In the genomic region with DNA sequence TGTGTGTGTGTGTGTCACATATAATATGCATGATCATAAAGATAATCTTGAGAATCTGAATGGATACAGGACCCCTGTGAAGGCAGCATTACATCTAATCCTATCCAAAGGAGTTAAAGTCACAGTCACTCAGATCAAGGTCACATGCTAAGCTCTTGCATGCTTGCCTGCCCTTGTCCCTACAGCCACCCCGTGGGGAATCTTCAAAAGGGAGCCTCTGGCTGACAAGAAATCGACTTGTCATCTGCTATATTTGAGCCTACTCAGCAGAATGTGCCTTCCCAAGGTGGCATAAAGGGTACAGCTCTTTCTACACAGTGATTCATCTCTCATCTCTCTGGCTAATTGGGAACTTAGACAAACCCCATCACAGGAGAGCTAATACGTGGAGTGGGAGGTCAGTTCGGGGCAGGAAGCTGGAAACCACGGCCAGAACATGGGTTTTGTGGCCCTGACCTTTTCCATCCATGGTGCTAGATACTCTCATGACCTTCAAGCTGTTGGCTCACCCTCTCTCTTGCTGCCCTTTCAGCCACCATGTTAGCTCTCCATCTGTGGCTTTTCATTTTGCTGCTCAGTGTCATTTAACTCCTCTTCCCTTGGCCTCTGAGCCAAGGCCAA, we compare ENCODE assay signal across 22 mouse cellular contexts. TPM values are rescaled to one million over a fixed set of nuclear protein-coding genes. Genes with fewer than 3 reads are reported as not detected.
DNase-seq lines count a peak whose midpoint lies in the region; ATAC-seq and TF ChIP-seq lines count a peak whose summit lies in the region.
"Had no signal": no experiment of that assay in that cellular context is flagged by ENCODE, and none has a peak within 500 bp of the region (broad histone marks: within the 10 kb centered on the region; RNA-seq: fewer than 3 reads in every experiment).

No protein-coding gene starts in this region.

- in situ Hi-C loops in CH12.LX (cut with MboI; ENCODE audit: low pct_ligation_motif_present, low pct_unique_long_range_greater_than_20kb, low sequenced_read_pairs): no loop called here

- H3K27me3 ChIP-seq in CH12.LX (replicated peaks): no peaks in the 10 kb centered on the region
- H3K27me3 ChIP-seq in heart, embryonic 15.5 days: no peaks in the 10 kb centered on the region
- no peaks in the 10 kb centered on the region for H3K27me3 ChIP-seq in forebrain, embryonic 13.5 days
- H3K27me3 ChIP-seq: embryonic facial prominence, embryonic 15.5 days; neural tube, embryonic 12.5 days; stomach, embryonic 15.5 days had no signal

- WGBS in heart, embryonic 15.5 days: 51% methylated on average over 5 of the region's 5 CpGs
- WGBS in forebrain, embryonic 13.5 days: 71% methylated on average over 5 of the region's 5 CpGs

- H3K9me3 ChIP-seq in CH12.LX (replicated peaks; ENCODE audit: low read length): no peaks in the 10 kb centered on the region
- H3K9me3 ChIP-seq in heart, embryonic 15.5 days (replicated peaks): no peaks in the 10 kb centered on the region
- H3K9me3 ChIP-seq in forebrain, embryonic 13.5 days (replicated peaks): no peaks in the 10 kb centered on the region
- H3K9me3 ChIP-seq: embryonic facial prominence, embryonic 15.5 days; megakaryocyte, embryonic 14.5 days; neural tube, embryonic 12.5 days; stomach, embryonic 15.5 days had no signal

- no peak for TF ChIP-seq CTCF in CH12.LX (conservative IDR thresholded peaks at IDR 0.05 in 1 of 2, IDR thresholded peaks at IDR 0.05 in 1 of 2; ENCODE audit: low read depth in 2 of 2, low read length in 2 of 2)

- intact Hi-C loops in heart, postnatal 14 days (cut with DNase I): no loop called here

- no peak overlapping the region for H3K4me2 ChIP-seq in CH12.LX (ENCODE audit: insufficient read depth, low read depth, poor library complexity, severe bottlenecking)
- no peak overlapping the region for H3K4me2 ChIP-seq in heart, embryonic 15.5 days
- no peak overlapping the region for H3K4me2 ChIP-seq in forebrain, embryonic 13.5 days
- H3K4me2 ChIP-seq: embryonic facial prominence, embryonic 15.5 days; liver, embryonic 11.5 days; neural tube, embryonic 12.5 days; stomach, embryonic 15.5 days had no signal

- no peaks in the 10 kb centered on the region for H3K36me3 ChIP-seq in CH12.LX (replicated peaks in 1 of 2; ENCODE audit: control insufficient read depth in 1 of 2, insufficient read depth in 1 of 2, low read length in 1 of 2)
- no peaks in the 10 kb centered on the region for H3K36me3 ChIP-seq in heart, embryonic 15.5 days
- no peaks in the 10 kb centered on the region for H3K36me3 ChIP-seq in forebrain, embryonic 13.5 days (ENCODE audit: poor library complexity, severe bottlenecking)
- H3K36me3 ChIP-seq: embryonic facial prominence, embryonic 15.5 days; neural tube, embryonic 12.5 days; stomach, embryonic 15.5 days had no signal

- DNase-seq in heart, adult 18-20 months: peak; percentile 12 to 27
- DNase-seq in heart, postnatal 14 days: no peak
- DNase-seq in CH12.LX (ENCODE audit: extremely low read depth): no peak
- peak; percentile 6 for DNase-seq in adrenal gland, postnatal 10 days
- DNase-seq in ovary, postnatal 10 days (ENCODE audit: low spot score): no peak
- DNase-seq in cerebellum, postnatal 4 days (ENCODE audit: low spot score in 2 of 2): no peak
- DNase-seq: cerebellum, postnatal 10 days; gastrocnemius, adult 2 months; lung, adult 2 months; spleen, adult 18-20 months; thymus, adult 18-20 months had no signal

- H3K27ac ChIP-seq in CH12.LX (ENCODE audit: insufficient read depth, low read depth): no peak overlapping the region
- H3K27ac ChIP-seq in heart, embryonic 15.5 days: peak overlapping the region; percentile 20; the same call in 1 of the 2 replicates
- no peak overlapping the region for H3K27ac ChIP-seq in forebrain, embryonic 13.5 days
- H3K27ac ChIP-seq: embryonic facial prominence, embryonic 15.5 days; gastrocnemius, adult 2 months; hindbrain, postnatal 0 days; neural tube, embryonic 12.5 days; stomach, embryonic 15.5 days had no signal

- no peak for TF ChIP-seq POLR2A in CH12.LX (IDR thresholded peaks at IDR 0.05; ENCODE audit: low read depth, low read length)

- no peak for TF ChIP-seq EP300 in CH12.LX (IDR thresholded peaks at IDR 0.05; ENCODE audit: low read length)

- no peak overlapping the region for H3K4me3 ChIP-seq in CH12.LX (replicated peaks in 1 of 3; ENCODE audit: low read depth in 2 of 3, low read length in 2 of 3, poor library complexity in 1 of 3)
- no peak overlapping the region for H3K4me3 ChIP-seq in heart, embryonic 15.5 days
- H3K4me3 ChIP-seq in forebrain, embryonic 13.5 days: no peak overlapping the region
- H3K4me3 ChIP-seq: embryonic facial prominence, embryonic 15.5 days; gastrocnemius, adult 2 months; megakaryocyte, embryonic 14.5 days; neural tube, embryonic 12.5 days; stomach, embryonic 15.5 days had no signal

- H3K9ac ChIP-seq in CH12.LX (ENCODE audit: insufficient read depth, low read depth): no peak overlapping the region
- H3K9ac ChIP-seq in heart, embryonic 15.5 days: no peak overlapping the region
- no peak overlapping the region for H3K9ac ChIP-seq in forebrain, embryonic 13.5 days
- H3K9ac ChIP-seq: embryonic facial prominence, embryonic 15.5 days; neural tube, embryonic 12.5 days; stomach, embryonic 15.5 days had no signal

- no peaks in the 10 kb centered on the region for H3K4me1 ChIP-seq in CH12.LX (ENCODE audit: control insufficient read depth in 1 of 2, insufficient read depth in 2 of 2)
- H3K4me1 ChIP-seq in heart, embryonic 15.5 days (replicated peaks): peaks cover 22% of the 10 kb centered on the region
- no peaks in the 10 kb centered on the region for H3K4me1 ChIP-seq in forebrain, embryonic 13.5 days
- H3K4me1 ChIP-seq: embryonic facial prominence, embryonic 15.5 days; neural tube, embryonic 12.5 days; stomach, embryonic 15.5 days had no signal

- no peak for TF ChIP-seq RAD21 in CH12.LX (IDR thresholded peaks at IDR 0.05; ENCODE audit: low read depth, low read length)

- H3K79me2 ChIP-seq in CH12.LX (replicated peaks; ENCODE audit: control insufficient read depth, extremely low read depth, insufficient read depth, poor library complexity, severe bottlenecking): no peaks in the 10 kb centered on the region

- no peak for ATAC-seq in heart, embryonic 15.5 days (replicated peaks; ENCODE audit: insufficient number of reproducible peaks, insufficient read depth, low FRiP score, low read depth)
- no peak for ATAC-seq in forebrain, embryonic 13.5 days
- ATAC-seq: hindbrain, postnatal 0 days; intestine, postnatal 0 days had no signal

- dilution Hi-C loops in CH12.LX (cut with MboI; ENCODE audit: extremely low pct_ligation_motif_present, extremely low pct_unique_long_range_greater_than_20kb, low sequenced_read_pairs): no loop called here

TF ChIP-seq in CH12.LX, 34 proteins besides CTCF, POLR2A, EP300 and RAD21:
- TF ChIP-seq MAFK (IDR thresholded peaks at IDR 0.05; ENCODE audit: insufficient replicate concordance, low read length) (0 out of 2 replicates have a peak, but pooled peaks have one; percentile 11), ZNF384 (IDR thresholded peaks at IDR 0.05; ENCODE audit: low read depth, low read length) (no peak)

RNA-seq across cellular contexts. Expression of gene Gjd2, which starts 35.2 kb away (rescaled TPM):
- total RNA-seq in heart, adult 18-20 months (2021): not detected
- total RNA-seq in heart, postnatal 14 days (2021): not detected
- total RNA-seq in CH12.LX (2012; rRNA removed) (not detected in 2 replicates), CH12.LX (2014; rRNA removed) (not detected in 2 replicates)
- polyA plus RNA-seq in CH12.LX (2012; ENCODE audit: insufficient read length, low read depth): not detected in 2 replicates
- total RNA-seq in adrenal gland, postnatal 10 days (2021): 1 to 10 TPM; 9.5 to 9.9 TPM
- polyA plus RNA-seq in heart, embryonic 15.5 days (2015; fragmentation: Nextera tagmentation; extraction: Ambion mirVana): 0.06 and 0.51 TPM in 2 replicates
- polyA plus RNA-seq in forebrain, embryonic 13.5 days (2015; fragmentation: Nextera tagmentation; extraction: Ambion mirVana): 2.0 and 3.5 TPM in 2 replicates
- total RNA-seq: gastrocnemius, adult 2 months had no signal
- polyA plus RNA-seq: C2C12; limb, embryonic 11.5 days; liver, embryonic 11.5 days had no signal

Comparison
In these comparisons a context has a peak if more than half of its experiments do, and no peak if none do; other contexts are left out.
1. DNase-seq: peak in heart, adult 18-20 months (2 of 2) and adrenal gland, postnatal 10 days (single experiment); none in heart, postnatal 14 days (0 of 2), CH12.LX (single experiment), ovary, postnatal 10 days (single experiment) and cerebellum, postnatal 4 days (0 of 2).
2. RNA of gene Gjd2, which starts 35.2 kb away (total RNA-seq): 9.5 to 9.9 TPM in adrenal gland, postnatal 10 days; not detected in heart, postnatal 14 days, not detected in heart, adult 18-20 months and not detected in CH12.LX; every median in the first group is over 10 times any median in the second.